Mouse (Mus musculus) testis, adult 2 months (tissue): ENCODE measurements around the gene B3galt5.

Source experiments
- CTCF ChIP-seq: fragments of 200-500 bp; IDR thresholded peaks from 2 replicates; pipeline ENCODE4 v1.5.1; 2012; ENCODE audit warnings: low read depth, mild to moderate bottlenecking, inconsistent platforms, low read length, moderate library complexity; ENCODE audit not compliant: control insufficient read depth, insufficient read depth, insufficient replicate concordance
- POLR2A ChIP-seq: fragments of 200-500 bp; IDR thresholded peaks from 2 replicates; pipeline ENCODE4 v1.6.1; 2012; ENCODE audit warnings: low read depth, mild to moderate bottlenecking, inconsistent platforms, low read length, moderate library complexity; ENCODE audit not compliant: control insufficient read depth

DNA sequence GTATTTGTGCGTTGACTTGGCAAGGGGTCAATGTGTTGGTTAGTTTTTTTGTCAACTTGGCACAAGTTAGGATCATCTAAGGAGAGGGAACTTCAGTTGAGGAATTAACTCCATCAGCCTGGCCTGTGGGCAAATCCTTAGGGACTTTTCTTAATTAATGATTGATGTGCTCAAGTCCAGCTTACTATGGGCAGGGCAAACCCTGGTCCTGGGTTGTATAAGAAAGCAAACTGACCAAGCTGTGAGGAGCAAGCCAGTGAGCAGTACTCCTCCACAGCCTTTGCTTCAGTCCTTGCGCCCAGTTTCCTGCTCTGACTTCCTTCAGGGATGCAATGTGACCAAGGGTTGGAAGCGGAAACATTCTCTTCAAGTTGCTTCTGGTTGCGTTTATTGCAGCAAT, 87.6 kb downstream of the B3galt5 start:
- TF ChIP-seq CTCF (no peak), POLR2A (no peak)
